Mouse (Mus musculus) hindbrain, embryonic 16.5 days (tissue): ENCODE data around the gene Rb1. TPM values are rescaled to one million over a fixed set of nuclear protein-coding genes. Genes with fewer than 3 reads are reported as not detected.
A peak's percentile ranks its signal among the peaks of the same experiment; 100 is the strongest.

Source experiments
- ATAC-seq: fragments of 200-750 bp; cut with Nextera tagmentation; 2 replicates; pipeline ENCODE4 v1.8.0; 2017; ENCODE audit warnings: moderate TSS enrichment, moderate library complexity
- H3K27ac ChIP-seq: fragments of 300-500 bp; sonication (generic); 2 replicates; pipeline ENCODE4 v1.5.1; 2014; ENCODE audit warnings: low read depth, mild to moderate bottlenecking, control low read depth, low read length, moderate library complexity
- H3K27me3 ChIP-seq: fragments of 300-500 bp; sonication (generic); replicated peaks from 2 replicates; pipeline ENCODE4 v1.6.1; 2014; ENCODE audit warnings: low read length; ENCODE audit not compliant: control insufficient read depth, insufficient read depth
- H3K36me3 ChIP-seq: fragments of 300-500 bp; sonication (generic); 2 replicates; pipeline ENCODE4 v1.6.1; 2014; ENCODE audit warnings: mild to moderate bottlenecking, low read length, moderate library complexity, mixed read lengths; ENCODE audit not compliant: control insufficient read depth, insufficient read depth
- H3K4me1 ChIP-seq: fragments of 300-500 bp; sonication (generic); 2 replicates; pipeline ENCODE4 v1.6.1; 2014; ENCODE audit warnings: low read depth, low read length; ENCODE audit not compliant: control insufficient read depth, insufficient read depth
- H3K4me2 ChIP-seq: fragments of 300-500 bp; sonication (generic); 2 replicates; pipeline ENCODE4 v1.6.1; 2014; ENCODE audit warnings: mild to moderate bottlenecking, low read length, control low read depth, moderate library complexity
- H3K4me3 ChIP-seq: fragments of 300-500 bp; sonication (generic); 2 replicates; pipeline ENCODE4 v1.5.1; 2014; ENCODE audit warnings: mild to moderate bottlenecking, low read length, control low read depth, moderate library complexity
- H3K9ac ChIP-seq: fragments of 300-500 bp; sonication (generic); 2 replicates; pipeline ENCODE4 v1.6.1; 2014; ENCODE audit warnings: low read depth, mild to moderate bottlenecking, control low read depth, low read length, moderate library complexity
- H3K9me3 ChIP-seq: fragments of 300-500 bp; sonication (generic); 2 replicates; pipeline ENCODE4 v1.6.1; 2014; ENCODE audit warnings: mild to moderate bottlenecking, low read length, moderate library complexity; ENCODE audit not compliant: control insufficient read depth
- WGBS: fragments of 180-500 bp; shearing (Covaris S2); extraction: QIAGEN DNeasy Blood & Tissue Kit; methylation state at CpG from one replicate; pipeline ENCODE4 v1.1.7; 2014; 5-methylcytosine and 5-hydroxymethylcytosine counted together
- polyA plus RNA-seq: library from polyadenylated mRNA; unstranded; fragments of >200 nt; fragmentation: Nextera tagmentation; extraction: Ambion mirVana; gene quantifications from 2 replicates; pipeline ENCODE4 v1.2.1, GENCODE M21; 2015

Gene Rb1
- polyA plus RNA-seq, 1 experiment from 2014 or later, result 20.4 TPM

DNA sequence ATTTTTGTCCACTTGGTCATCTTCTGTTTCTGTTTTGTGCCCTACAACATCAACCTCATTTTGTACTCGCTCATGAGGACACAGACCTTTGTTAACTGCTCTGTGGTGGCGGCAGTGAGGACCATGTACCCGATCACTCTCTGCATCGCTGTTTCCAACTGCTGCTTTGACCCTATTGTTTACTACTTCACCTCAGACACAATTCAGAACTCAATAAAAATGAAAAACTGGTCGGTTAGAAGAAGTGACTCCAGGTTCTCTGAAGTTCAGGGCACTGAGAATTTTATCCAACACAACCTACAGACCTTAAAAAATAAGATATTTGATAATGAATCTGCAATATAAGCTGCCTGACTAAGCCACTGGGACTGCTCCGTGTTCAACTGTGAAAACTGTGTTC is 86.3 kb downstream of the Rb1 start:
- Histone ChIP-seq H3K9me3 (no peaks in the 10 kb centered on the region), H3K4me1 (peaks cover 3% of the 10 kb centered on the region), H3K27me3 (no peaks in the 10 kb centered on the region), H3K36me3 (no peaks in the 10 kb centered on the region), H3K4me3 (peak overlapping the region; percentile 47), H3K4me2 (peak overlapping the region; percentile 62), H3K9ac (peak overlapping the region; percentile 53), H3K27ac (peak overlapping the region; percentile 81; the same call in 1 of the 2 replicates)
- ATAC-seq, result no peak
- 4% methylated on average over 6 of the region's 6 CpGs for WGBS

- Histone ChIP-seq H3K27ac (peak overlapping the region; percentile 81), H3K9ac (peak overlapping the region; percentile 58), H3K4me2 (peak overlapping the region; percentile 62), H3K27me3 (no peaks in the 10 kb centered on the region), H3K4me3 (peak overlapping the region; percentile 47), H3K36me3 (no peaks in the 10 kb centered on the region), H3K4me1 (peaks cover 3% of the 10 kb centered on the region), H3K9me3 (no peaks in the 10 kb centered on the region)
- WGBS, result under 1% methylated on average over 20 of the region's 20 CpGs
- peak; percentile 89 for ATAC-seq
Measured at GRCm38 (mm10) chr14:73238498-73239250, 86.9 kb downstream of the Rb1 start.

GRCm38 (mm10) chr14:73237848-73238321 is 87.7 kb downstream of the Rb1 start, which contains the start of gene Lpar6:
Lpar6 (plus strand) TSS chr14:73237895.
- peaks cover 3% of the 10 kb centered on the region for H3K4me1 ChIP-seq
- H3K27me3 ChIP-seq, result no peaks in the 10 kb centered on the region
- H3K9ac ChIP-seq, result peak within 1 kb of the TSS; percentile 58
- whole genome bisulfite sequencing, result 2% methylated on average over 19 of the region's 19 CpGs
- peak; percentile 89 for ATAC-seq
- H3K9me3 ChIP-seq, result no peaks in the 10 kb centered on the region
- H3K27ac ChIP-seq, result peak within 1 kb of the TSS; percentile 81
- H3K4me3 ChIP-seq, result peak within 1 kb of the TSS; percentile 47
- H3K36me3 ChIP-seq, result no peaks in the 10 kb centered on the region
- peak within 1 kb of the TSS; percentile 62 for H3K4me2 ChIP-seq

DNA sequence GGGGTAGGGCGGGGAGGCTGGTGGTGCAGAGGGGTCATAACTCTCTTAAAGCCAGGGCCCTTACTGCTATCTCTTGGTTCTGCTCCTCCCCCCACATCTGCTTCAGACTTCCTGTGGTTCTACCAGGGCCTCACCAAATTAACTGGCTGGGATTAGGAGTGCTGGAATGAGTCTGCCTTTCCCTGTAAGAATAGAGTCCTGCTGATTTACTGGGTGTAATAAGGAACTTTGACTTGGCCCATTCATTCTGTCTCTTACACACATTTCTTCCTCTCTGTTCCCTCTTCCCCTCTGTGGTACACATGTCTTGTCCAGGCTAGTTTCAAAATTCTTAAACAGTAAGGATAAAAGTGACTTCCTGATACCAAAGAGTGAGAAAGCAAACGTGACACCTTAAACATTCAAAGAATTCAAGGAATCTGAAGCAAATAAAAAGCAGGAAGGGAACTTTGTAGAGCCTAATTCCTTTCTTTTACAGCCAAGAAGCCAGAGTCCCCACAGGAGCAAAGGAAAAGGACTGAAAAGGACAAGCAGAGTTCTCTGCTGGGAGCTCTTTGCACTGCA is 91.1 kb downstream of the Rb1 start:
- H3K4me3 ChIP-seq, result no peak overlapping the region
- no peak overlapping the region for H3K9ac ChIP-seq
- H3K4me1 ChIP-seq, result peaks cover 5% of the 10 kb centered on the region
- H3K27ac ChIP-seq, result peak overlapping the region; percentile 54
- H3K4me2 ChIP-seq, result no peak overlapping the region
- no peak for ATAC-seq
- no peaks in the 10 kb centered on the region for H3K27me3 ChIP-seq
- no peaks in the 10 kb centered on the region for H3K9me3 ChIP-seq
- no peaks in the 10 kb centered on the region for H3K36me3 ChIP-seq
- WGBS, result 18% methylated on average over 2 of the region's 2 CpGs

- Histone ChIP-seq H3K36me3 (no peaks in the 10 kb centered on the region), H3K27me3 (no peaks in the 10 kb centered on the region), H3K9me3 (no peaks in the 10 kb centered on the region), H3K4me2 (no peak overlapping the region), H3K9ac (no peak overlapping the region), H3K27ac (0 out of 2 replicates have a peak overlapping the region, but pooled peaks have one; percentile 5), H3K4me1 (peaks cover 3% of the 10 kb centered on the region; the same call in 1 of the 2 replicates), H3K4me3 (no peak overlapping the region)
- no peak for ATAC-seq
- 25% methylated on average over 5 of the region's 5 CpGs for WGBS
Measured at GRCm38 (mm10) chr14:73231286-73231982, 94.2 kb downstream of the Rb1 start.

- ATAC-seq, result no peak
- Histone ChIP-seq H3K9me3 (no peaks in the 10 kb centered on the region), H3K4me2 (no peak overlapping the region), H3K27ac (no peak overlapping the region), H3K9ac (no peak overlapping the region), H3K4me1 (peaks cover 3% of the 10 kb centered on the region; the same call in 1 of the 2 replicates), H3K27me3 (no peaks in the 10 kb centered on the region), H3K4me3 (no peak overlapping the region), H3K36me3 (no peaks in the 10 kb centered on the region)
- 11% methylated on average over 1 of the region's 1 CpGs for WGBS
Measured at GRCm38 (mm10) chr14:73226849-73227248, 98.8 kb downstream of the Rb1 start.

GRCm38 (mm10) chr14:73226346-73226745 is 99.3 kb downstream of the Rb1 start:
- H3K9me3 ChIP-seq, result no peaks in the 10 kb centered on the region
- H3K36me3 ChIP-seq, result no peaks in the 10 kb centered on the region
- peak; percentile 54 for ATAC-seq
- H3K27ac ChIP-seq, result no peak overlapping the region
- 47% methylated on average over 3 of the region's 3 CpGs for WGBS
- H3K9ac ChIP-seq, result no peak overlapping the region
- H3K4me1 ChIP-seq, result peaks cover 2% of the 10 kb centered on the region; the same call in 1 of the 2 replicates
- H3K4me2 ChIP-seq, result no peak overlapping the region
- no peaks in the 10 kb centered on the region for H3K27me3 ChIP-seq
- no peak overlapping the region for H3K4me3 ChIP-seq

DNA sequence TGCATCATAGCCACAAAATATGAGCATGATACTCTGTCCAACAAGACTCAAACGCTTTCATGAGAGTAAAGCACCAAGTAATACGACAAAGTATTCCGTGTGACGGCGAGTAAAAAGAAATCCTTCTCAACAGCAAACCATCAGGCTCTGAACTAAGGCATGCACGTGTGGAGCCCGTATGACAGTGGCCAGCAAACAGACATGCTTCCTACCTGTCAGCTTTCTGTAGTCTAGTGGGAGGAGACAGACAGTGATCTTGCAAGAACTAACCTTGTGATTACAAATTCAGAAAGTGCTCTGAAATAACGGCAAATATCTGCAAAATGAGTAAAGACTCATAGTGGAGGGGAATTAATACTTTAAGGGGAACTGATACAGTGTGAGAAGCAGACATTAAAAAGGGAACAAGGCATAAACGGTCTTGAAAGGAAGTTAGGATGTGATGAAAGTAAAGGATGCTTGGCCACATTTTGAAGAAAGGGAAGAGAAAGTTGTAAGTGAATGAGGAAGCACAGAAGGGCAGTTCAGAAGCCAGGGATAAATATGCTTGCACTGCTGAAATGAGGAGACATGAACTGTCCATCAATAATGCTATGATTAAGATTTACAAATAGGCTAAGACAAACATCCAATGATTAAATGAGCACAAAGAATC is 103.2 kb downstream of the Rb1 start:
- Histone ChIP-seq H3K4me3 (no peak overlapping the region), H3K9me3 (no peaks in the 10 kb centered on the region), H3K9ac (no peak overlapping the region), H3K27ac (no peak overlapping the region), H3K36me3 (no peaks in the 10 kb centered on the region), H3K4me2 (no peak overlapping the region), H3K27me3 (no peaks in the 10 kb centered on the region), H3K4me1 (no peaks in the 10 kb centered on the region)
- ATAC-seq, result no peak
- 92% methylated on average over 9 of the region's 9 CpGs for WGBS
